Mouse (Mus musculus) T-cell, adult 2 months (primary cell): ENCODE measurements around the gene 2310007B03Rik.

Experiments
- DNase-seq: peaks from one replicate; pipeline ENCODE4 v3.0.0; 2022; ENCODE audit warnings: low spot score

The 2310007B03Rik gene

GRCm38 (mm10) chr1:93101571-93102061 is 59.1 kb downstream of the 2310007B03Rik start, which contains the start of gene Kif1a:
Gene Kif1a, minus strand, starts transcription at chr1:93101951.
- DNase-seq, result no peak
